Mouse (Mus musculus) fibroblast of lung, adult 2 months (primary cell): Measurements from ENCODE around the gene Recql.
"Not testable (repeated sequence)": the region's sequence is repeated elsewhere in the genome, so short reads cannot be mapped to it uniquely, and the experiment has no call there.

ENCODE experiments used
- DNase-seq: peaks from one replicate; pipeline ENCODE4 v3.0.0-alpha.2; 2011; ENCODE audit warnings: low read depth

Recql gene

DNA sequence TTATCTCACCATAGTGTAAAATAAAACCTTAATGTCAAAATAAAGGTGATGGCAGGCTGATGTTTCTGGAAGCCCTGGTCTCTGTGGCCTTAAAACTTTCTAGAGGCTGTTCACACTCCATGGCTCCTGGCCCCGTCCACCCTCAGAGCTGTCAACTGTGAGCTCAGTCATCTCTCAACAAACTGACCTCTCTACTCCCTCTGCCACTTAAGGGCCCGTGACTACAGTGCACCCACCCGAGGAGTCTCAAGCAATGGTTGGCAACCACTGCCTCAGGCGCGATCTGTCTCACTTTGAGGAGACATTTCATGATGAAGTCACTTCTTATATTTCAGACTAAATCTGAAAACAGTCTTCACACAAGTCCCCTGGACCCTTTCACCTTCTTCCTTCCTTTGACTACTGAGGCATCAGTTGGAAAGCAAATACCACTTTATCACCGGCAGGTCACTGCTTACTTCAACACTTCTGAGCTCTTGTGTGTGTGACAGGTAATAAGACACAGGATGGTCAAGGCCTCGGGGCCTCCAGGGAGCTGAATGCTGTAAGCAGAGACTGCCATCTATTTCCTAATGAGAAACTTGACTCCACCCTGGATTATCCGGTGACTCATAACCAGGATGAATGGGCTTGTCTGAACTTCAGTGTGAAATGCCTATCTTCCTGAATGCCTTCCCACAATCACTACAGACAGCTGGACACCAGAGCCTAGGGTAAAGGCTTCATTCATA, 21.0 kb downstream of the Recql start:
- DNase-seq: no peak

GRCm38 (mm10) chr6:142363019-142363576, 23.8 kb downstream of the Recql start:
- no peak for DNase-seq

DNA sequence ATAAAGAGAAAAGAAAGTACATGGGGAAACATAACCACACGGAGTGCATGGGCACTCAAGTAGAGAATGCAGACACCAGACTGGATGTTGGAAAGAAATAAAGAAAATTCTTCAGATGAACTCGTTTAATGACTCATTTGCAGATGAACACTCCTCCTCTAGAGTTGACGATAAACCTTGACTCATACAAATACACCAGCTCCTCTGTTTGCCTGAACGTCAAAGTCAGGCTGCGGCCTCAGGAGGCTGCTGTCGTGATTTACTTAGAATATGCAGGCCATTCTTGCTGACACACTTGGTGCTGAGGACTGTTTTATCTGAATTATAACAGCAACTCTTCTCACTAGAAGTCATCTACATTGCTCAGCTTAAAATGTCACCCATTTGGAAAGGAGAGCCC, 24.9 kb downstream of the Recql start:
- DNase-seq: no peak

DNA sequence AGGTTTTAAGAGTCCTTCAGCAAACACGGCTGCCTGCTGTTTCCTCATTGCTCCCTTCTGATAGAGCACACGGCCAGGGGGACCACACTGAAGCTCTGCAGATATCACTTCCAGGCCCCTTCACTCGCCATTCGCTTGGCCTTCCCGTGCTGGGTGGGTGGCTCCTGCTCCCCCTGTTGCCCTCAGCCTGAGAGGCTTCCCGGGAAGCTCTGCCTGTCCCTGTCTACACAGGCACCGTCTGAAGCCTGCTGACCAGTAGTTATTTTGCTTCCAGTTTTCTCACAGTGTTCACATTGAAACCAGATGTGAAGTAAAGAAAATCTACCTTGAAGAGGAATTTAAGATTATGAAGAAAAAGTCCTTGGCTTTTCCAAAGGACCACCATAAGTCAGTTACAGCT, 29.8 kb downstream of the Recql start:
- DNase-seq: no peak

DNA sequence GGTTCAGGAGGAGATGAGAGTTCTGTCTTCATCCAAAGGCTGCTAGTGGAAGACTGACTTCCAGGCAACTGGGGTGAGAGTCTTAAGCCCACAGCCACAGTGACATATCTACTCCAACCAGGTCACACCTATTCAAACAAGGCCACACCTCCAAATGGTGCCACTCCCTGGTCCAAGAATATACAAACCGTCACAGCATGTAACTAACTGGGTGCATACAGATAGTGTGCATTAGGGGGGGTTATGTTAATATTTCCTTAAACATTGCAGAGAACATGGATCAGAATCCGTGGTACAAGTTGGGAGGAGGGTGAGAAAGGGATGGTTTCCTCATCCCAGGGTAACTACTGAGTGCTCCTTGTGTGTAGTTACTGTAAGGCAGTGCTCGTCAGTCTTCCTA, 34.8 kb downstream of the Recql start:
- not testable (repeated sequence) for DNase-seq

GRCm38 (mm10) chr6:142347431-142348385, 39.2 kb downstream of the Recql start:
- no peak for DNase-seq

DNA sequence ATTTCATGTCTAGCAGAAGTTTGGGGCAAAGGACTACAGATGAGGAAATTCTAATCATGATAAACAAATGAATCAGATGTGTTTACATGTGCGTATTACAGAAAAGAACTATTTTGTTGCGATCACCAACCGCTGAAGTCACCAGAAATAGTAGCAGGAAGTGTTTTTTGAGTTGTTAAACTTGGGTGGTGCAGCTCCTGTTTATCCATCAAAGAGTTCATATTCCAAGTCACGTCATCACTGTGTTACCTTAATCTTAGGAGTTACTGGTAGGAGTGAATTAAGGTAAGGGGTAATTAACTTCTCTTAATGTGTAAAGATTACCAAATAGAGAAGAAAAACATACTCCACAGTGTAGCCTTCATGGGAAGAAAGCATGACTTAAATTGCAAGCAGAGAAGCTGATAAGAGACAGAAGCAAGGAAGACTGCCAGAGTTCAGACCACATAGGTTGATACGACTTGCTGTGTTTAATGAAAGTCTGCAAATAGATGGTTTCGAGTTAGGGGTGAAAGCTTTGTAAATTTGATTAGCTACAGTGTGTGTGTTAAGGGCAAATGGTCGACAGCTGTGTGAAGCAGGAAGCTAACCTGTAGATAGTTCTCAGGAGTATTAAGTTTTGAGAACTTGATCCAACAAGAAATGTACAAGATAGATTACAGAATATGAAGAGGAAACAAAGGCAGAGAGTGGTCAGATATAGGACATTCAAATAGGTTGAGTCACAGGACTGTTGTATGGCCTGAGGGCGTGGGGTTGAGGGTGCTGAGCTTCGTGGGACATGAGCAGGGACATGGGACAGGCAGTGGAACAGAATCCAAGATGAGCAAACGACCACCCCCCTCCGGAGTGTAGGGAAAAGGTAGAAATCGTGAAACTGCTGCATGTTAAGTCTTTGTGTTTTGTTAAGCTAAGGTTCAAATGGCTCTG, 40.4 kb downstream of the Recql start:
- DNase-seq: no peak

DNA sequence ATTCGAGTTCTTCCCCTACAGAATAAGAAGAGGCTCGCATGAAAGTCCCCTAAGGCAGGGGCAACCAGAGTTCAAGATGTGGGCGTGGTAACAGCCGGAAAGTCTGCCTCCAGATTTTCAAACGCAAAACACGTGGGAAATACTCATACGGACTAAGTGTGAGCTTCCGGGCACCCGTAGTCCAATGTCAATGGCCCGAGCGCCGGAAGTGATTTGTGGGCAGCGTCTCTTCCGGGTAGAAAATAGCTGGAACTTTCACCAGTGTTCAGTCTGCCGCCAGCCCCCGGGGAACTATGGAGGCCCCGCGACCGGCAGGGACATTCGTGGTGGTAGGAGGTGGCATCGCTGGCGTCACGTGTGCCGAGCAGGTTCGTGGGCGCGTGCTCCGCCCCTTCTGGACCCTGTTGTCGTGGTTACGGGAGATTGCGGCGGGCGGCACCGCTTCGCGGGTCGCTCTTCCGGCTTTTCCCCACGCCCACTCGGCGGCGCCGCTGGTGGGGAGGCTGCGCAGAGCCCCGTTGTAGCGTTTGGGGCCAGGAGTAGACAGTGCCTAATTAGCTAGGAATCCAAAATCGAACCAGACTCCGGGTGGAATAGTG, 41.3 kb downstream of the Recql start, which contains the start of gene Pyroxd1:
Gene Pyroxd1, plus strand, starts transcription at position 215 of the 599 bp plus-strand sequence.
- peak; percentile 72 for DNase-seq

GRCm38 (mm10) chr6:142343561-142343960, 43.3 kb downstream of the Recql start:
- DNase-seq: no peak

DNA sequence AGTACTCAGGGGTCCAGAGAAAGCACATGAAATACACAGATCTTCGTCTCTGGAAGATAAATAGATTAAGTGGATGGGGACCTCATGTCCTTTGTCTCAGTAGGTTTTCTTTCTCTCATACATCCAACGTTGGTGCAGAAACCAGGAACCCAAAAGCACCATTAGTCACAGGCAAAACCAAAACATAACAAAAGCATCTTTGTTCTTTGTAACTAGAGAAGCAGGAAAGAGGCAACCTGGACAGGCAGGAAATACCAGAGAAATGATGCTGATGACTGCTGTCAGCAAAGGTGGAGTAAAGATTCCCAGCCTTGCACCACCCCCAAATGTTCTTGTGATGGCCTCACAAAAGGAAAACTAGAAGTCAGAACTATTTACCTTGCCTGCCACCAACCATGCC, 47.3 kb downstream of the Recql start:
- DNase-seq: peak; percentile 46

DNA sequence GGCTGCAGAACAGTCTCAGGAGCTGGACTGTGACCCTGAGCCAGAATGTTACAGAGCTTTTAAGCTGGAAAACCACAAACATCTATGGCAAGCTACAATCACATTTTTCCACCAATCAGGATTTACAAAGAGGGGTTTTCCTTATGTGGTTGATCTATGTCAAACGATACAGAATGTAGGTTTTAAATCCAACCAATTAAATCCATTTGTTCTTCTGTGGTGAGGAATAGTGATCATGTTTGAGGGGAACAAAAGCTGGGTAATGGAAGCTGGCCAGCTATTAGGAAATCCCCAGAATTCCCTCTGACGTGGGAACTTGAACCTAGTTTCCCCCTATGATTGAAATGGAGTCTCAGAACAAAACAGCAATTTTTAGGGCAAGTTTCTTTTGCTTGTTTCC, 47.9 kb downstream of the Recql start:
- DNase-seq: peak; percentile 77

DNA sequence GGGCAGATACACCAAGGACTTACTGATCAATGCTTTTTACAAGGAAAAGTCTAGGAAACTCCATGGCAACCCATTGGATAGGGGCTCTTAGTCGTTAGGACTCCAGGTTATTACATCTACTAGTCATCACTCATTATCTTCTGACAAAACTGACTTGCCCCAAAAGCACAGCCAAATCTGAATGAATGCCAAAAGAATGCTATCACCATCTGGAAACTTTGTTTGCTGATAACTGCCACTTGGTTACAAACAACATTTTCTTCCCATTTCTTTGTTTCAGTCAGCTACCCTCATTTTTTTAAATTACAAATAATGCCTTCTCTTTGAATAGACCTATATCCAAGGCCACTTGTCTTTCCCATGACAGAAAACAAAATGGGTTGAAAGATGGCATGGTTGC, 57.7 kb downstream of the Recql start:
- DNase-seq: no peak

GRCm38 (mm10) chr6:142326598-142326997, 60.3 kb downstream of the Recql start:
- DNase-seq: no peak

GRCm38 (mm10) chr6:142322881-142323280, 64.0 kb downstream of the Recql start, which contains the start of gene Slco1a5:
Gene Slco1a5 (minus strand): TSS chr6:142322981.
- no peak for DNase-seq

- DNase-seq: no peak
Observed at GRCm38 (mm10) chr6:142317106-142317505, 69.8 kb downstream of the Recql start.

GRCm38 (mm10) chr6:142314285-142314684, 72.6 kb downstream of the Recql start:
- DNase-seq: no peak

DNA sequence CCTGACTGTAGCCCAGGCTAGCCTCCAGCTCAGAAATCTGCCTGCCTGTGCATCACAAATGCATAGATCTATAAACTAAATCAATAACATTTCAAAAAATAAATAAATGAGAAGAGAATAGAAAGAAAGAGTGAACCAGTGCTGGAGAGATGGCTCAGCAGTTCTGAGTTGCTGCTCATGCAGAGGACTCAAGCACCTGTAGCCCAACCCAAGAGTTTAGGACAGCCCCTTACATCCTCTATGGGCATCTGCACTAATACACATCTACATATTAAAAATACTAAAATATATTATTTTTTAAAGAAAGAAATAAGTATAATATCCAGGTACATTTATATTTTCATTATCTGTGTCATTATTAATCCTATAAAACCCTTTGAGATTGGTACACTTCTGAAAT, 81.8 kb downstream of the Recql start:
- DNase-seq: no peak
